ENCODE assay signal across 26 mouse cellular contexts in the genomic region with DNA sequence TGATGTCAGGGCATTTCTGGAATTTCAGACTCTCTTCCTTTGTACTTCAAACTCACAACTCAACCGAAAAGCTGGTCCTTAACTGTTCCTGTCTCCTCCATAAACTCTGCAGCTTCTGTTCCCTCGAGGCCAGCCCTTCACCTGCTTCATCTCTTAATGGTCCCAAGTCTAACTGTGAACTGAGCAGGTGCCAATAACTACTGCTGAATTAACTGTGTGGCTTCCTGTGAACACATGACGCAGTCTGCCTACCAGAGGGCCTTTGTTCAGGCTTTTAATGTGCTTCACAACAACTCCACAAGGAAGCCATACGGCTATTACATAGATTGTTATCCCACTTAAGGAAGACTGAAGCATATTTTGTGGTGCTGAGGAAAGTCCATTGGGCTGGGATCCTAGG. TPM values are rescaled to one million over a fixed set of nuclear protein-coding genes. Genes with fewer than 3 reads are reported as not detected.
A peak's percentile ranks its signal among the peaks of the same experiment; 100 is the strongest.
DNase-seq lines count a peak whose midpoint lies in the region; ATAC-seq and TF ChIP-seq lines count a peak whose summit lies in the region.
"Had no signal": no experiment of that assay in that cellular context is flagged by ENCODE, and none has a peak within 500 bp of the region (broad histone marks: within the 10 kb centered on the region; RNA-seq: fewer than 3 reads in every experiment).

No protein-coding gene starts in this region.

- H3K27ac ChIP-seq in kidney, adult 2 months (ENCODE audit: insufficient read depth, low read depth, low read length) = no peak overlapping the region
- no peak overlapping the region for H3K27ac ChIP-seq in liver, adult 2 months (replicated peaks; ENCODE audit: insufficient read depth, low read depth, low read length)
- no peak overlapping the region for H3K27ac ChIP-seq in liver, postnatal 0 days (ENCODE audit: low read depth)
- H3K27ac ChIP-seq: embryonic facial prominence, embryonic 12.5 days; embryonic facial prominence, embryonic 15.5 days; gastrocnemius, adult 2 months; heart, embryonic 15.5 days; hindbrain, embryonic 10.5 days; hindbrain, embryonic 13.5 days had no signal

- TF ChIP-seq POLR2A in kidney, adult 2 months (IDR thresholded peaks at IDR 0.05; ENCODE audit: low read depth, low read length) = no peak
- no peak for TF ChIP-seq POLR2A in liver, adult 2 months (IDR thresholded peaks at IDR 0.05; ENCODE audit: extremely low read depth, insufficient read depth, low read length)

- H3K4me3 ChIP-seq in kidney, adult 2 months (ENCODE audit: insufficient read depth, low read depth, low read length) = no peak overlapping the region
- no peak overlapping the region for H3K4me3 ChIP-seq in liver, adult 2 months (ENCODE audit: insufficient read depth, low read depth, low read length)
- H3K4me3 ChIP-seq in liver, postnatal 0 days (ENCODE audit: low read depth, low read length) = no peak overlapping the region
- H3K4me3 ChIP-seq: embryonic facial prominence, embryonic 12.5 days; embryonic facial prominence, embryonic 15.5 days; gastrocnemius, adult 2 months; heart, embryonic 12.5 days; heart, embryonic 15.5 days; hindbrain, embryonic 10.5 days; hindbrain, embryonic 13.5 days had no signal

- ATAC-seq in liver, postnatal 0 days = no peak
- ATAC-seq: forebrain, embryonic 14.5 days; forebrain, postnatal 0 days had no signal

- H3K4me1 ChIP-seq in kidney, adult 2 months (ENCODE audit: control insufficient read depth, insufficient read depth, low read length) = peaks cover 22% of the 10 kb centered on the region
- H3K4me1 ChIP-seq in liver, adult 2 months (ENCODE audit: control insufficient read depth, insufficient read depth, low read length) = peaks cover 25% of the 10 kb centered on the region
- peaks cover 10% of the 10 kb centered on the region for H3K4me1 ChIP-seq in liver, postnatal 0 days (ENCODE audit: insufficient read depth)

- peaks cover 35% of the 10 kb centered on the region for H3K79me2 ChIP-seq in liver, adult 2 months (ENCODE audit: control insufficient read depth, insufficient read depth, low read length)

- no peaks in the 10 kb centered on the region for H3K27me3 ChIP-seq in kidney, adult 2 months (replicated peaks; ENCODE audit: control insufficient read depth, insufficient read depth, low read length)
- no peaks in the 10 kb centered on the region for H3K27me3 ChIP-seq in liver, adult 2 months (ENCODE audit: control insufficient read depth, insufficient read depth, low read length)
- H3K27me3 ChIP-seq in liver, postnatal 0 days (ENCODE audit: insufficient read depth, low read length) = no peaks in the 10 kb centered on the region
- H3K27me3 ChIP-seq: embryonic facial prominence, embryonic 12.5 days; embryonic facial prominence, embryonic 15.5 days; heart, embryonic 12.5 days; heart, embryonic 15.5 days; hindbrain, embryonic 13.5 days had no signal

- TF ChIP-seq CTCF in kidney, adult 2 months (conservative IDR thresholded peaks at IDR 0.05; ENCODE audit: insufficient read depth, insufficient read length, low read depth, low read length) = no peak
- no peak for TF ChIP-seq CTCF in liver, adult 2 months (IDR thresholded peaks at IDR 0.05; ENCODE audit: low read depth, low read length)
- no peak for TF ChIP-seq CTCF in liver, postnatal 0 days (IDR thresholded peaks at IDR 0.05; ENCODE audit: low read depth)

- H3K9me3 ChIP-seq in liver, postnatal 0 days (ENCODE audit: low read length) = no peaks in the 10 kb centered on the region
- H3K9me3 ChIP-seq: embryonic facial prominence, embryonic 12.5 days; embryonic facial prominence, embryonic 15.5 days; heart, embryonic 12.5 days; heart, embryonic 15.5 days; hindbrain, embryonic 10.5 days; hindbrain, embryonic 13.5 days had no signal

- no peak overlapping the region for H3K4me2 ChIP-seq in liver, postnatal 0 days (ENCODE audit: low read depth, low read length)
- H3K4me2 ChIP-seq: embryonic facial prominence, embryonic 12.5 days; embryonic facial prominence, embryonic 15.5 days; heart, embryonic 12.5 days; heart, embryonic 15.5 days; hindbrain, embryonic 13.5 days had no signal

- DNase-seq in kidney, adult 2 months = peak; percentile 53
- no peak for DNase-seq in kidney, postnatal 4 days
- peak; percentile 60 for DNase-seq in liver, adult 2 months (ENCODE audit: extremely low read depth, low read depth, low spot score)
- no peak for DNase-seq in liver, postnatal 0 days
- peak; percentile 61 for DNase-seq in thymus, postnatal 0 days (ENCODE audit: low spot score)
- peak; percentile 33 for DNase-seq in thymus, postnatal 4 days
- no peak for DNase-seq in urinary bladder, postnatal 14 days (ENCODE audit: low spot score)
- DNase-seq in heart, adult 9 months (ENCODE audit: low spot score in 2 of 2) = no peak
- DNase-seq: adrenal gland, postnatal 10 days; adrenal gland, postnatal 36 days; cerebellum, adult 18-20 months; cerebellum, adult 9-10 months; cerebellum, postnatal 14 days; forebrain, postnatal 0 days; gastrocnemius, adult 2 months; gastrocnemius, postnatal 14 days; heart, adult 11 months; heart, postnatal 10 days; heart, postnatal 36 days had no signal

- WGBS in kidney, adult 2 months = 54% methylated on average over 4 of the region's 4 CpGs
- WGBS in liver, adult 2 months = 62% methylated on average over 4 of the region's 4 CpGs
- 77% methylated on average over 4 of the region's 4 CpGs for whole genome bisulfite sequencing in liver, postnatal 0 days (ENCODE audit: insufficient replicate concordance)

- no peak overlapping the region for H3K9ac ChIP-seq in liver, adult 2 months (ENCODE audit: low read depth, low read length)
- no peak overlapping the region for H3K9ac ChIP-seq in liver, postnatal 0 days (replicated peaks)
- H3K9ac ChIP-seq: embryonic facial prominence, embryonic 12.5 days; embryonic facial prominence, embryonic 15.5 days; forebrain, postnatal 0 days; heart, embryonic 12.5 days; heart, embryonic 15.5 days; hindbrain, embryonic 13.5 days had no signal

- H3K36me3 ChIP-seq in kidney, adult 2 months (ENCODE audit: control insufficient read depth, insufficient read depth, low read length) = no peaks in the 10 kb centered on the region
- H3K36me3 ChIP-seq in liver, adult 2 months (ENCODE audit: control insufficient read depth, insufficient read depth, low read length) = no peaks in the 10 kb centered on the region
- H3K36me3 ChIP-seq in liver, postnatal 0 days (replicated peaks; ENCODE audit: insufficient read depth, low read length) = no peaks in the 10 kb centered on the region
- H3K36me3 ChIP-seq: embryonic facial prominence, embryonic 15.5 days; heart, embryonic 15.5 days; hindbrain, embryonic 13.5 days had no signal

- no peak for TF ChIP-seq EP300 in liver, postnatal 0 days (IDR thresholded peaks at IDR 0.05; ENCODE audit: low read depth)

RNA-seq across cellular contexts. Expression of a gene that starts 23.0 kb away (rescaled TPM):
- 64.1 and 64.4 TPM in 2 replicates for polyA plus RNA-seq in kidney, adult 2 months (2012; rRNA removed)
- total RNA-seq in liver, adult 2 months (2014; rRNA removed) = 20.6 and 35.5 TPM in 2 replicates
- 83.3 and 105 TPM in 2 replicates for polyA plus RNA-seq in liver, adult 2 months (2012; rRNA removed)
- polyA plus RNA-seq in liver, postnatal 0 days (2015; fragmentation: Nextera tagmentation; extraction: Ambion mirVana) = 5.3 and 5.5 TPM in 2 replicates
- polyA plus RNA-seq in thymus, postnatal 0 days (2015; fragmentation: Nextera tagmentation; extraction: Ambion mirVana) = 13.6 and 14.2 TPM in 2 replicates

RNA-seq across cellular contexts. Expression of a gene that starts 39.2 kb away (rescaled TPM):
- polyA plus RNA-seq in kidney, adult 2 months (2012; rRNA removed) = 30.1 and 32.3 TPM in 2 replicates
- total RNA-seq in liver, adult 2 months (2014; rRNA removed) = 1.5 and 2.9 TPM in 2 replicates
- 5.6 and 9.2 TPM in 2 replicates for polyA plus RNA-seq in liver, adult 2 months (2012; rRNA removed)
- 1.8 TPM in 2 replicates for polyA plus RNA-seq in liver, postnatal 0 days (2015; fragmentation: Nextera tagmentation; extraction: Ambion mirVana)
- polyA plus RNA-seq in thymus, postnatal 0 days (2015; fragmentation: Nextera tagmentation; extraction: Ambion mirVana) = 5.2 and 6.2 TPM in 2 replicates

RNA-seq across cellular contexts. Expression of a gene that starts 52.7 kb away (rescaled TPM):
- 70.6 and 80.4 TPM in 2 replicates for polyA plus RNA-seq in kidney, adult 2 months (2012; rRNA removed)
- total RNA-seq in liver, adult 2 months (2014; rRNA removed) = 22.7 and 29.7 TPM in 2 replicates
- 45.4 and 57.0 TPM in 2 replicates for polyA plus RNA-seq in liver, adult 2 months (2012; rRNA removed)
- polyA plus RNA-seq in liver, postnatal 0 days (2015; fragmentation: Nextera tagmentation; extraction: Ambion mirVana) = 29.6 and 30.8 TPM in 2 replicates
- 93.2 and 94.0 TPM in 2 replicates for polyA plus RNA-seq in thymus, postnatal 0 days (2015; fragmentation: Nextera tagmentation; extraction: Ambion mirVana)

Comparison
In these comparisons a context has a peak if more than half of its experiments do, and no peak if none do; other contexts are left out.
1. DNase-seq: peak in kidney, adult 2 months (single experiment), liver, adult 2 months (single experiment), thymus, postnatal 0 days (single experiment) and thymus, postnatal 4 days (single experiment); none in kidney, postnatal 4 days (0 of 2), liver, postnatal 0 days (single experiment), urinary bladder, postnatal 14 days (single experiment) and heart, adult 9 months (0 of 2).